ENCODE assay signal across 9 mouse cellular contexts in genomic region chr1:81310087-81310626, GRCm38 (mm10).
DNase-seq lines count a peak whose midpoint lies in the region; ATAC-seq and TF ChIP-seq lines count a peak whose summit lies in the region.
"Had no signal": no experiment of that assay in that cellular context is flagged by ENCODE, and none has a peak within 500 bp of the region (broad histone marks: within the 10 kb centered on the region; RNA-seq: fewer than 3 reads in every experiment).

No protein-coding gene starts in this region.

- peak; percentile 84 for DNase-seq in 3T3-L1 (ENCODE audit: low read depth, low spot score)
- DNase-seq in cerebellum, adult 9-10 months, result peak; percentile 51
- peak; percentile 53 to 71 for DNase-seq in frontal cortex, postnatal 25 days (ENCODE audit: low spot score in 2 of 2)
- peak; percentile 79 for DNase-seq in kidney, postnatal 0 days (ENCODE audit: low spot score)
- peak; percentile 40 for DNase-seq in liver, adult 2 months (ENCODE audit: extremely low read depth, low read depth, low spot score)
- DNase-seq in yolk sac, embryonic 10.5 days (ENCODE audit: low spot score), result peak; percentile 44

- TF ChIP-seq EP300 in ES-Bruce4 (IDR thresholded peaks at IDR 0.05; ENCODE audit: insufficient read depth, low read depth, low read length), result no peak

- no peak overlapping the region for H3K4me3 ChIP-seq in ES-Bruce4 (ENCODE audit: low read depth, low read length)
- no peak overlapping the region for H3K4me3 ChIP-seq in kidney, postnatal 0 days (replicated peaks; ENCODE audit: low read depth, low read length)
- no peak overlapping the region for H3K4me3 ChIP-seq in liver, adult 2 months (ENCODE audit: insufficient read depth, low read depth, low read length)
- no peak overlapping the region for H3K4me3 ChIP-seq in neural tube, embryonic 13.5 days
- H3K4me3 ChIP-seq: heart, embryonic 13.5 days had no signal

- no peak overlapping the region for H3K4me2 ChIP-seq in kidney, postnatal 0 days (ENCODE audit: low read length)
- H3K4me2 ChIP-seq in neural tube, embryonic 13.5 days, result no peak overlapping the region
- H3K4me2 ChIP-seq: heart, embryonic 13.5 days had no signal

- 0% methylated on average over 1 of the region's 1 CpGs for WGBS in kidney, postnatal 0 days
- WGBS in liver, adult 2 months, result 0% methylated on average over 1 of the region's 1 CpGs
- WGBS in neural tube, embryonic 13.5 days, result 0% methylated on average over 1 of the region's 1 CpGs

- H3K27ac ChIP-seq in ES-Bruce4 (ENCODE audit: insufficient read depth, low read length), result no peak overlapping the region
- H3K27ac ChIP-seq in kidney, postnatal 0 days, result no peak overlapping the region
- no peak overlapping the region for H3K27ac ChIP-seq in liver, adult 2 months (replicated peaks; ENCODE audit: insufficient read depth, low read depth, low read length)
- H3K27ac ChIP-seq in neural tube, embryonic 13.5 days (replicated peaks), result no peak overlapping the region
- H3K27ac ChIP-seq: heart, embryonic 13.5 days had no signal

- no peaks in the 10 kb centered on the region for H3K9me3 ChIP-seq in ES-Bruce4 (replicated peaks; ENCODE audit: control insufficient read depth, insufficient read depth, low read length, poor library complexity, severe bottlenecking)
- no peaks in the 10 kb centered on the region for H3K9me3 ChIP-seq in kidney, postnatal 0 days (replicated peaks; ENCODE audit: low read length)
- H3K9me3 ChIP-seq in neural tube, embryonic 13.5 days, result no peaks in the 10 kb centered on the region
- H3K9me3 ChIP-seq: heart, embryonic 13.5 days had no signal

- no peaks in the 10 kb centered on the region for H3K4me1 ChIP-seq in ES-Bruce4 (ENCODE audit: control insufficient read depth, insufficient read depth, low read length)
- no peaks in the 10 kb centered on the region for H3K4me1 ChIP-seq in kidney, postnatal 0 days (replicated peaks; ENCODE audit: insufficient read depth, low read length)
- no peaks in the 10 kb centered on the region for H3K4me1 ChIP-seq in liver, adult 2 months (ENCODE audit: control insufficient read depth, insufficient read depth, low read length)
- H3K4me1 ChIP-seq in neural tube, embryonic 13.5 days (replicated peaks), result no peaks in the 10 kb centered on the region
- H3K4me1 ChIP-seq: heart, embryonic 13.5 days had no signal

- H3K79me2 ChIP-seq in liver, adult 2 months (ENCODE audit: control insufficient read depth, insufficient read depth, low read length), result no peaks in the 10 kb centered on the region

- TF ChIP-seq POLR2A in ES-Bruce4 (IDR thresholded peaks at IDR 0.05; ENCODE audit: insufficient read depth, low read length), result no peak
- TF ChIP-seq POLR2A in liver, adult 2 months (IDR thresholded peaks at IDR 0.05; ENCODE audit: extremely low read depth, insufficient read depth, low read length), result no peak

- no peak for ATAC-seq in kidney, postnatal 0 days (replicated peaks; ENCODE audit: low FRiP score, low read depth)
- peak; percentile 61; the same call in 1 of the 2 replicates for ATAC-seq in neural tube, embryonic 13.5 days (ENCODE audit: low read depth)

- no peaks in the 10 kb centered on the region for H3K36me3 ChIP-seq in ES-Bruce4 (ENCODE audit: control insufficient read depth, insufficient read depth, low read length, poor library complexity, severe bottlenecking)
- H3K36me3 ChIP-seq in kidney, postnatal 0 days (ENCODE audit: insufficient read depth, low read length), result no peaks in the 10 kb centered on the region
- no peaks in the 10 kb centered on the region for H3K36me3 ChIP-seq in liver, adult 2 months (ENCODE audit: control insufficient read depth, insufficient read depth, low read length)
- no peaks in the 10 kb centered on the region for H3K36me3 ChIP-seq in neural tube, embryonic 13.5 days
- H3K36me3 ChIP-seq: heart, embryonic 13.5 days had no signal

- H3K9ac ChIP-seq in ES-Bruce4 (ENCODE audit: low read depth, poor library complexity, severe bottlenecking), result no peak overlapping the region
- H3K9ac ChIP-seq in kidney, postnatal 0 days (ENCODE audit: low read depth, low read length), result no peak overlapping the region
- H3K9ac ChIP-seq in liver, adult 2 months (ENCODE audit: low read depth, low read length), result no peak overlapping the region
- H3K9ac ChIP-seq in neural tube, embryonic 13.5 days, result no peak overlapping the region
- H3K9ac ChIP-seq: heart, embryonic 13.5 days had no signal

- peak; percentile 25 for TF ChIP-seq CTCF in ES-Bruce4 (IDR thresholded peaks at IDR 0.05; ENCODE audit: low read depth, low read length)
- TF ChIP-seq CTCF in kidney, postnatal 0 days (IDR thresholded peaks at IDR 0.05; ENCODE audit: low read depth), result peak; percentile 81
- TF ChIP-seq CTCF in liver, adult 2 months (IDR thresholded peaks at IDR 0.05; ENCODE audit: low read depth, low read length), result peak; percentile 59

- no peaks in the 10 kb centered on the region for H3K27me3 ChIP-seq in ES-Bruce4 (ENCODE audit: control insufficient read depth, insufficient read depth, low read length, poor library complexity, severe bottlenecking)
- no peaks in the 10 kb centered on the region for H3K27me3 ChIP-seq in kidney, postnatal 0 days (ENCODE audit: insufficient read depth, low read length)
- H3K27me3 ChIP-seq in liver, adult 2 months (ENCODE audit: control insufficient read depth, insufficient read depth, low read length), result no peaks in the 10 kb centered on the region
- peaks cover 4% of the 10 kb centered on the region; the same call in 1 of the 2 replicates for H3K27me3 ChIP-seq in neural tube, embryonic 13.5 days

Comparison
In these comparisons a context has a peak if more than half of its experiments do, and no peak if none do; other contexts are left out.
1. CTCF ChIP-seq: peak in every context shown above with its lines; median percentile 81 in kidney, postnatal 0 days; 59 in liver, adult 2 months; 25 in ES-Bruce4.